Mouse (Mus musculus): Measurements from ENCODE around the gene Gm10272.

GRCm38 (mm10) chr10:77671519-77671918 lies 34.9 kb upstream of the Gm10272 start:
- TF ChIP-seq POLR2A (IDR thresholded peaks at IDR 0.05; ENCODE audit: control insufficient read depth, extremely low read depth, insufficient read depth, low read length, poor library complexity) (no peak), CTCF (IDR thresholded peaks at IDR 0.05; ENCODE audit: borderline replicate concordance, control insufficient read depth, extremely low read depth, insufficient read depth, low read length, poor library complexity) (no peak)

Data from thymus, adult 2 months (tissue).